Mouse (Mus musculus) gastrocnemius, adult 2 months (tissue): ENCODE data around the gene Gdpd2. TPM values are rescaled to one million over a fixed set of nuclear protein-coding genes. Genes with fewer than 3 reads are reported as not detected.
A peak's percentile ranks its signal among the peaks of the same experiment; 100 is the strongest.

Experiments
- DNase-seq: peaks from one replicate; pipeline ENCODE4 v3.0.0; 2022
- H3K27ac ChIP-seq: fragments of 200-600 bp; 2 replicates; pipeline ENCODE4 v1.8.1; 2022; ENCODE audit warnings: mild to moderate bottlenecking
- H3K4me3 ChIP-seq: fragments of 200-600 bp; 2 replicates; pipeline ENCODE4 v1.8.1; 2022; ENCODE audit warnings: mild to moderate bottlenecking, moderate library complexity
- CTCF ChIP-seq: fragments of 200-600 bp; IDR thresholded peaks from 2 replicates; pipeline ENCODE4 v1.8.1; 2022; ENCODE audit warnings: antibody characterized with exemption, mild to moderate bottlenecking, moderate library complexity
- intact Hi-C: fragments of 180-260 bp; cut with DNase I; formaldehyde crosslinking; loops from one replicate; pipeline ENCODE4 v1.15.1; 2025
- long read RNA-seq, 2 experiments: library from polyadenylated mRNA; stranded (forward); transcript quantifications; one replicate each; pipeline ENCODE4 v2.0.0; 2021
- total RNA-seq, 2 experiments: library from RNA; stranded (reverse); gene quantifications; 2 replicates each; pipeline ENCODE4 v1.2.3; 2021

The Gdpd2 gene
- not detected for total RNA-seq
- long read RNA-seq, experiment 1, result 0 reads
- long read RNA-seq, experiment 2, result 0 reads

- TF ChIP-seq CTCF, result peak; percentile 40
- Histone ChIP-seq H3K4me3 (no peak within 1 kb of the TSS), H3K27ac (no peak within 1 kb of the TSS)
- intact Hi-C loops, result loop anchor here (10.0 kb wide), 1 partner anchor 105 kb away; the partner anchor contains the start of genes Kif4 and Pdzd11
- DNase-seq, result peak; percentile 31
These were observed at the start of gene Gdpd2 for GRCm38 (mm10) chrX:100729665-100730188. Gene Gdpd2 (plus strand): TSS chrX:100729873.

GRCm38 (mm10) chrX:100686527-100686926, 43.1 kb upstream of the Gdpd2 start:
- Histone ChIP-seq H3K27ac (no peak overlapping the region), H3K4me3 (no peak overlapping the region)
- no peak for DNase-seq
- no peak for TF ChIP-seq CTCF
- intact Hi-C loops, result no loop called here

GRCm38 (mm10) chrX:100687360-100688032, 42.2 kb upstream of the Gdpd2 start:
- intact Hi-C loops, result no loop called here
- H3K27ac ChIP-seq, result no peak overlapping the region
- DNase-seq, result no peak
- no peak for TF ChIP-seq CTCF
- no peak overlapping the region for H3K4me3 ChIP-seq

- no peak for DNase-seq
- Histone ChIP-seq H3K27ac (no peak overlapping the region), H3K4me3 (no peak overlapping the region)
- intact Hi-C loops, result no loop called here
- TF ChIP-seq CTCF, result no peak
These were observed 41.7 kb upstream of the Gdpd2 start for GRCm38 (mm10) chrX:100688033-100688370.

GRCm38 (mm10) chrX:100696776-100697175, 32.9 kb upstream of the Gdpd2 start:
- TF ChIP-seq CTCF, result no peak
- H3K27ac ChIP-seq, result no peak overlapping the region
- intact Hi-C loops, result no loop called here
- no peak for DNase-seq
- no peak overlapping the region for H3K4me3 ChIP-seq

GRCm38 (mm10) chrX:100708032-100708431, 21.6 kb upstream of the Gdpd2 start:
- DNase-seq, result no peak
- intact Hi-C loops, result no loop called here
- no peak for TF ChIP-seq CTCF
- Histone ChIP-seq H3K4me3 (no peak overlapping the region), H3K27ac (no peak overlapping the region)

GRCm38 (mm10) chrX:100716173-100716572, 13.5 kb upstream of the Gdpd2 start:
- no peak for TF ChIP-seq CTCF
- Histone ChIP-seq H3K4me3 (no peak overlapping the region), H3K27ac (no peak overlapping the region)
- intact Hi-C loops, result no loop called here
- no peak for DNase-seq

GRCm38 (mm10) chrX:100728947-100729346, 726 bp upstream of the Gdpd2 start:
- DNase-seq, result peak; percentile 29
- Histone ChIP-seq H3K4me3 (no peak overlapping the region), H3K27ac (no peak overlapping the region)
- no peak for TF ChIP-seq CTCF
- intact Hi-C loops, result no loop called here

GRCm38 (mm10) chrX:100730266-100730665, 593 bp downstream of the Gdpd2 start:
- TF ChIP-seq CTCF, result no peak
- no peak for DNase-seq
- no peak overlapping the region for H3K27ac ChIP-seq
- intact Hi-C loops, result loop anchor here (10.0 kb wide), 1 partner anchor 105 kb away; the partner anchor contains the start of genes Kif4 and Pdzd11
- H3K4me3 ChIP-seq, result no peak overlapping the region

GRCm38 (mm10) chrX:100734359-100734758, 4.7 kb downstream of the Gdpd2 start:
- H3K27ac ChIP-seq, result no peak overlapping the region
- TF ChIP-seq CTCF, result no peak
- H3K4me3 ChIP-seq, result no peak overlapping the region
- intact Hi-C loops, result loop anchor here (10.0 kb wide), 1 partner anchor 110 kb away; the partner anchor contains the start of genes Kif4 and Pdzd11
- DNase-seq, result no peak

- TF ChIP-seq CTCF, result peak; percentile 72
- Histone ChIP-seq H3K27ac (no peak overlapping the region), H3K4me3 (peak overlapping the region; percentile 64)
- intact Hi-C loops, result loop anchor here (10.0 kb wide), 1 partner anchor 114 kb away; the partner anchor contains the start of genes Kif4 and Pdzd11
- DNase-seq, result peak; percentile 74
These were observed 9.2 kb downstream of the Gdpd2 start for GRCm38 (mm10) chrX:100738918-100739317.

- H3K27ac ChIP-seq, result no peak overlapping the region
- TF ChIP-seq CTCF, result no peak
- H3K4me3 ChIP-seq, result peak overlapping the region; percentile 64
- intact Hi-C loops, result loop anchor here (10.0 kb wide), 1 partner anchor 115 kb away; the partner anchor contains the start of genes Kif4 and Pdzd11
- DNase-seq, result no peak
These were observed 9.8 kb downstream of the Gdpd2 start for GRCm38 (mm10) chrX:100739443-100739842.

- Histone ChIP-seq H3K27ac (peak overlapping the region; percentile 57), H3K4me3 (peak overlapping the region; percentile 36)
- intact Hi-C loops, result no loop called here
- DNase-seq, result peak; percentile 43
- TF ChIP-seq CTCF, result no peak
These were observed 11.1 kb downstream of the Gdpd2 start for GRCm38 (mm10) chrX:100740785-100741184.

- H3K27ac ChIP-seq, result no peak overlapping the region
- TF ChIP-seq CTCF, result peak; percentile 60
- DNase-seq, result peak; percentile 65
- intact Hi-C loops, result no loop called here
- no peak overlapping the region for H3K4me3 ChIP-seq
These were observed 12.3 kb downstream of the Gdpd2 start for GRCm38 (mm10) chrX:100741940-100742339.
